Mouse (Mus musculus): ENCODE measurements around the gene Aagab. TPM values are rescaled to one million over a fixed set of nuclear protein-coding genes. Genes with fewer than 3 reads are reported as not detected.

Aagab gene
- total and polyA plus RNA-seq, 3 experiments: 16.1 to 27.4 TPM; not detected in 1

DNA sequence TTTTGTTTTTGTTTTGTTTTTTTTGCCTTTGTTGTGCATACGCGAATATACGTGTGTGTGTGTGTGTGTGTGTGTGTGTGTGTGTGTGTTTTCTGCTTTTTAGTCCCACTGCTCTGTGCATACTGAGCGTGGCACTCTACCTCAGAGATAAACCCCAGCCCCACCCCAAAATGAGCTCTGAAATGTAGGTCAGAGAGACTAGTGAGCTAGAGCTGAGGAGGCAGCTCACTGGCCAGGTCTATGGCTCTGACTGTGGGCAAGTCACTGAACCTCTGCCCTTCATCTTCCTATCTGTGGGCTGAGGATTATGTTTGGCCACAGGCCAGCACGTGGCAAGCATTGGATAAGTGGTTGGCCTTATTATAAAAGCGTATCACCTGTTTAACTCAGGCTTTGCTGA, 1.4 kb downstream of the Aagab start:
- H3K9me3 ChIP-seq (replicated peaks; ENCODE audit: insufficient read depth, low read length): no peaks in the 10 kb centered on the region
- peaks cover 22% of the 10 kb centered on the region for H3K79me2 ChIP-seq (ENCODE audit: control insufficient read depth, insufficient read depth, low read length, poor library complexity)
- H3K27me3 ChIP-seq (ENCODE audit: control insufficient read depth in 1 of 2, insufficient read depth in 2 of 2, low read length in 2 of 2): no peaks in the 10 kb centered on the region
- peak overlapping the region; percentile 81 to 96 for H3K4me3 ChIP-seq (ENCODE audit: control insufficient read depth in 1 of 2, insufficient read depth in 1 of 2, low read depth in 2 of 2, low read length in 2 of 2)
- peak overlapping the region; percentile 93 for H3K9ac ChIP-seq (ENCODE audit: control insufficient read depth, low read depth, low read length, poor library complexity, severe bottlenecking)
- peak; percentile 58 for DNase-seq (ENCODE audit: low read depth, low spot score)
- H3K4me1 ChIP-seq (ENCODE audit: control insufficient read depth in 1 of 2, insufficient read depth in 2 of 2, low read length in 2 of 2): peaks cover 4 to 8% of the 10 kb centered on the region in 2 experiments; a peak in 3 of 4 replicates
- H3K36me3 ChIP-seq (ENCODE audit: control insufficient read depth in 1 of 2, insufficient read depth in 2 of 2, low read length in 2 of 2): peaks cover 0 to 9% of the 10 kb centered on the region in 2 experiments; a peak in 2 of 4 replicates
- no peak overlapping the region for H3K27ac ChIP-seq (ENCODE audit: control insufficient read depth, low read depth, low read length)
- TF ChIP-seq NELFE (IDR thresholded peaks at IDR 0.05; ENCODE audit: low read depth, low read length): 0 out of 2 replicates have a peak, but pooled peaks have one; percentile 16
- TF ChIP-seq ELF1 (IDR thresholded peaks at IDR 0.05; ENCODE audit: low read depth, low read length): no peak
- TF ChIP-seq GABPA (IDR thresholded peaks at IDR 0.05; ENCODE audit: low read depth, low read length): no peak
- TF ChIP-seq NRF1 (IDR thresholded peaks at IDR 0.05; ENCODE audit: insufficient read depth, low read depth, low read length, poor library complexity, severe bottlenecking): no peak
- 0 out of 2 replicates have a peak, but pooled peaks have one; percentile 42 for TF ChIP-seq MYC (IDR thresholded peaks at IDR 0.05; ENCODE audit: low read depth, low read length)
- no peak for TF ChIP-seq KAT2A (conservative IDR thresholded peaks at IDR 0.05; ENCODE audit: low read depth, low read length)
- TF ChIP-seq MEF2A (IDR thresholded peaks at IDR 0.05; ENCODE audit: extremely low read depth, insufficient replicate concordance, low read depth, low read length, poor library complexity, severe bottlenecking): no peak
- TF ChIP-seq GATA1 (IDR thresholded peaks at IDR 0.05; ENCODE audit: low read depth, low read length): no peak
- peak; percentile 50 for TF ChIP-seq MAX (IDR thresholded peaks at IDR 0.05; ENCODE audit: low read length)
- TF ChIP-seq BHLHE40 (IDR thresholded peaks at IDR 0.05; ENCODE audit: borderline replicate concordance, low read depth, low read length): no peak; the same call in 1 of the 2 replicates
- TF ChIP-seq CHD1 (IDR thresholded peaks at IDR 0.05; ENCODE audit: low read depth, low read length): 0 out of 2 replicates have a peak, but pooled peaks have one; percentile 56
- no peak for TF ChIP-seq CHD2 (IDR thresholded peaks at IDR 0.05; ENCODE audit: low read length)
- TF ChIP-seq SMC3 (IDR thresholded peaks at IDR 0.05; ENCODE audit: low read depth, low read length): no peak
- no peak for TF ChIP-seq JUND (IDR thresholded peaks at IDR 0.05; ENCODE audit: low read depth, low read length)
- no peak for TF ChIP-seq RAD21 (IDR thresholded peaks at IDR 0.05; ENCODE audit: low read depth, low read length)
- no peak for TF ChIP-seq POLR2AphosphoS5 (IDR thresholded peaks at IDR 0.05; ENCODE audit: borderline replicate concordance, low read depth, low read length)
- no peak for TF ChIP-seq ZNF384 (IDR thresholded peaks at IDR 0.05; ENCODE audit: low read depth, low read length)
- TF ChIP-seq TAL1 (IDR thresholded peaks at IDR 0.05; ENCODE audit: low read length): no peak
- no peak for TF ChIP-seq MAFK (IDR thresholded peaks at IDR 0.05; ENCODE audit: borderline replicate concordance, low read depth, low read length)
- TF ChIP-seq ETS1 (IDR thresholded peaks at IDR 0.05; ENCODE audit: low read depth, low read length): no peak
- TF ChIP-seq SIN3A (IDR thresholded peaks at IDR 0.05; ENCODE audit: low read length): 0 out of 2 replicates have a peak, but pooled peaks have one; percentile 49
- no peak for TF ChIP-seq MAZ (IDR thresholded peaks at IDR 0.05; ENCODE audit: low read depth, low read length)
- no peak for TF ChIP-seq POLR2AphosphoS2 (IDR thresholded peaks at IDR 0.05; ENCODE audit: low read length)
- no peak for TF ChIP-seq CTCF (IDR thresholded peaks at IDR 0.05 in 2 of 3, conservative IDR thresholded peaks at IDR 0.05 in 1 of 3; ENCODE audit: control insufficient read depth in 1 of 3, insufficient read depth in 1 of 3, low read depth in 2 of 3, low read length in 3 of 3, poor library complexity in 1 of 3, severe bottlenecking in 1 of 3)
- no peak for TF ChIP-seq ZC3H11A (IDR thresholded peaks at IDR 0.05; ENCODE audit: low read depth, low read length)
- TF ChIP-seq UBTF (IDR thresholded peaks at IDR 0.05; ENCODE audit: borderline replicate concordance, insufficient read depth, low read depth, low read length): no peak
- no peak for TF ChIP-seq USF2 (IDR thresholded peaks at IDR 0.05; ENCODE audit: borderline replicate concordance in 1 of 2, insufficient read depth in 1 of 2, low read depth in 1 of 2, low read length in 2 of 2)
- no peak for TF ChIP-seq RCOR1 (IDR thresholded peaks at IDR 0.05; ENCODE audit: low read depth, low read length)
- TF ChIP-seq E2F4 (IDR thresholded peaks at IDR 0.05; ENCODE audit: borderline replicate concordance, low read depth, low read length): no peak
- 0 out of 2 replicates have a peak, but pooled peaks have one; percentile 2 for TF ChIP-seq TCF12 (IDR thresholded peaks at IDR 0.05; ENCODE audit: low read depth, low read length)
- TF ChIP-seq MYB (IDR thresholded peaks at IDR 0.05; ENCODE audit: low read depth, low read length): no peak
- TF ChIP-seq ZKSCAN1 (IDR thresholded peaks at IDR 0.05; ENCODE audit: low read depth, low read length): no peak
- TF ChIP-seq HCFC1 (IDR thresholded peaks at IDR 0.05; ENCODE audit: low read depth, low read length): 0 out of 2 replicates have a peak, but pooled peaks have one; percentile 19
- no peak for TF ChIP-seq ZMIZ1 (IDR thresholded peaks at IDR 0.05; ENCODE audit: low read depth, low read length)
- TF ChIP-seq POLR2A (IDR thresholded peaks at IDR 0.05; ENCODE audit: control insufficient read depth in 1 of 2, insufficient read depth in 1 of 2, low read depth in 1 of 2, low read length in 2 of 2, poor library complexity in 1 of 2): no peak
- peak; percentile 61; the same call in 1 of the 2 replicates for TF ChIP-seq MXI1 (IDR thresholded peaks at IDR 0.05; ENCODE audit: low read depth, low read length)
- TF ChIP-seq EP300 (IDR thresholded peaks at IDR 0.05; ENCODE audit: low read depth in 1 of 2, low read length in 2 of 2): no peak
